Mouse (Mus musculus) limb, embryonic 15.5 days (tissue): ENCODE measurements around the gene Slc45a2. TPM values are rescaled to one million over a fixed set of nuclear protein-coding genes. Genes with fewer than 3 reads are reported as not detected.

Experiments
- polyA plus RNA-seq: library from polyadenylated mRNA; unstranded; fragments of >200 nt; fragmentation: Nextera tagmentation; extraction: Ambion mirVana; gene quantifications from 2 replicates; pipeline ENCODE4 v1.2.1, GENCODE M21; 2015

Gene Slc45a2
- polyA plus RNA-seq, 1 experiment from 2014 or later: 0.50 TPM

Other genes with a start within 250 kb of the Slc45a2 start
- 167 and 188 TPM in 2 replicates for gene C1qtnf3, start 48.4 kb upstream of the Slc45a2 start, polyA plus RNA-seq
- 19.2 and 25.4 TPM in 2 replicates for gene Amacr, start 19.0 kb upstream of the Slc45a2 start, polyA plus RNA-seq
- 0.50 and 0.74 TPM in 2 replicates for gene Rxfp3, start 37.3 kb downstream of the Slc45a2 start, polyA plus RNA-seq
- 6.2 and 6.6 TPM in 2 replicates for gene Adamts12, start 64.1 kb downstream of the Slc45a2 start, polyA plus RNA-seq